Mouse (Mus musculus): ENCODE data around the gene Fgf2. TPM values are rescaled to one million over a fixed set of nuclear protein-coding genes. Genes with fewer than 3 reads are reported as not detected.

The Fgf2 gene
- total and polyA plus RNA-seq, 3 experiments, result 0.95 to 6.8 (median 3.9) TPM

DNA sequence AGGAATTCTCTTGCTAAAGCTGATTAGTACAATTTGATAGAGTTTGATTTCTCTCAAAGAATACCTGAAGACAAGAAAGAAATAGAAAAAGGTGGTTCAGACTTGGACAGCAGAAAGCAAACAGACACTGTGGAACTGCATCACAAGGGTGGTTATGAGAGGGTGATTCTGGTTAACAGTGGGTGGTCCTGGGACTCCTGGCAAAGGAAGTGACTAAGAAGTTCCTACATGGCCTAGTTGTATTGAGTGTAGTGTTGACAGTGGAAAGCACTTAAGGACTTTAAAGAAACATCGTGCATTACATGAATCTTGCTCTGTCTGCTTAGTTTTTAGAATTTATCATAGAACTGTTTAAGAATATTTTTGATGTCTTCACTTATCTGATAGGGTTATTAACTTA is 107.8 kb downstream of the Fgf2 start:
- ATAC-seq (ENCODE audit: extremely low read depth, insufficient number of reproducible peaks, low FRiP score, poor library complexity, severe bottlenecking) (no peak), DNase-seq (ENCODE audit: low spot score) (no peak)
- TF ChIP-seq GATA1 (IDR thresholded peaks at IDR 0.05; ENCODE audit: borderline replicate concordance, low read length), result no peak
- TF ChIP-seq POLR2AphosphoS5 (IDR thresholded peaks at IDR 0.05; ENCODE audit: insufficient replicate concordance, low read depth, low read length), result no peak
- no peak for TF ChIP-seq TAL1 (conservative IDR thresholded peaks at IDR 0.05; ENCODE audit: low read depth, low read length)
- TF ChIP-seq GATA2 (IDR thresholded peaks at IDR 0.05; ENCODE audit: borderline replicate concordance, low read depth, low read length), result no peak
- TF ChIP-seq CTCF (IDR thresholded peaks at IDR 0.05; ENCODE audit: low read depth, low read length), result no peak

More for the DNA sequence above, 107.8 kb downstream of the Fgf2 start:
- H3K27me3 ChIP-seq (ENCODE audit: insufficient read depth, low read length), result no peaks in the 10 kb centered on the region
- no peaks in the 10 kb centered on the region for H3K9me3 ChIP-seq (replicated peaks)
- H3K4me1 ChIP-seq (ENCODE audit: insufficient read depth, low read depth, low read length), result no peaks in the 10 kb centered on the region
- peaks cover 37% of the 10 kb centered on the region for H3K36me3 ChIP-seq (replicated peaks)
- no peak overlapping the region for H3K4me3 ChIP-seq (ENCODE audit: low read depth, low read length)

Other genes with a start within 250 kb of the Fgf2 start
- not detected in 2 replicates for gene Il2, start 222.4 kb upstream of the Fgf2 start, total RNA-seq (2014; fragmentation: Nextera tagmentation)
- gene Il2, start 222.4 kb upstream of the Fgf2 start, total RNA-seq (2017), result 0.17 TPM in 1 of 2 replicates, not detected in the other
- gene Il2, start 222.4 kb upstream of the Fgf2 start, polyA plus RNA-seq (2012), result not detected in 2 replicates
- gene Il21, start 115.7 kb upstream of the Fgf2 start, total RNA-seq (2014; fragmentation: Nextera tagmentation), result not detected in 2 replicates
- 0.22 and 0.23 TPM in 2 replicates for gene Il21, start 115.7 kb upstream of the Fgf2 start, total RNA-seq (2017)
- gene Il21, start 115.7 kb upstream of the Fgf2 start, polyA plus RNA-seq (2012), result not detected in 2 replicates
- 26.5 and 27.3 TPM in 2 replicates for gene Bbs12, start 35.8 kb upstream of the Fgf2 start, total RNA-seq (2014; fragmentation: Nextera tagmentation)
- 25.3 and 31.6 TPM in 2 replicates for gene Bbs12, start 35.8 kb upstream of the Fgf2 start, total RNA-seq (2017)
- 0.51 and 0.52 TPM in 2 replicates for gene Bbs12, start 35.8 kb upstream of the Fgf2 start, polyA plus RNA-seq (2012)
- gene Cetn4, start 35.6 kb upstream of the Fgf2 start, total RNA-seq (2014; fragmentation: Nextera tagmentation), result 18.2 and 26.3 TPM in 2 replicates
- 14.8 and 15.7 TPM in 2 replicates for gene Cetn4, start 35.6 kb upstream of the Fgf2 start, total RNA-seq (2017)
- gene Cetn4, start 35.6 kb upstream of the Fgf2 start, polyA plus RNA-seq (2012), result 6.3 TPM in 2 replicates
- gene Spata5, start 71.5 kb downstream of the Fgf2 start, total RNA-seq (2014; fragmentation: Nextera tagmentation), result 56.8 and 66.8 TPM in 2 replicates
- 175 and 176 TPM in 2 replicates for gene Spata5, start 71.5 kb downstream of the Fgf2 start, total RNA-seq (2017)
- gene Spata5, start 71.5 kb downstream of the Fgf2 start, polyA plus RNA-seq (2012), result 16.2 and 25.1 TPM in 2 replicates
- 9.6 and 10.6 TPM in 2 replicates for gene Nudt6, start 71.9 kb downstream of the Fgf2 start, total RNA-seq (2014; fragmentation: Nextera tagmentation)
- 12.4 and 14.7 TPM in 2 replicates for gene Nudt6, start 71.9 kb downstream of the Fgf2 start, total RNA-seq (2017)
- gene Nudt6, start 71.9 kb downstream of the Fgf2 start, polyA plus RNA-seq (2012), result 11.5 and 14.2 TPM in 2 replicates

Data from G1E (cell line).